Mouse (Mus musculus): ENCODE data around the gene Gsap.
A peak's percentile ranks its signal among the peaks of the same experiment; 100 is the strongest.
"Not testable (repeated sequence)": the region's sequence is repeated elsewhere in the genome, so short reads cannot be mapped to it uniquely, and the experiment has no call there.

Gsap gene

DNA sequence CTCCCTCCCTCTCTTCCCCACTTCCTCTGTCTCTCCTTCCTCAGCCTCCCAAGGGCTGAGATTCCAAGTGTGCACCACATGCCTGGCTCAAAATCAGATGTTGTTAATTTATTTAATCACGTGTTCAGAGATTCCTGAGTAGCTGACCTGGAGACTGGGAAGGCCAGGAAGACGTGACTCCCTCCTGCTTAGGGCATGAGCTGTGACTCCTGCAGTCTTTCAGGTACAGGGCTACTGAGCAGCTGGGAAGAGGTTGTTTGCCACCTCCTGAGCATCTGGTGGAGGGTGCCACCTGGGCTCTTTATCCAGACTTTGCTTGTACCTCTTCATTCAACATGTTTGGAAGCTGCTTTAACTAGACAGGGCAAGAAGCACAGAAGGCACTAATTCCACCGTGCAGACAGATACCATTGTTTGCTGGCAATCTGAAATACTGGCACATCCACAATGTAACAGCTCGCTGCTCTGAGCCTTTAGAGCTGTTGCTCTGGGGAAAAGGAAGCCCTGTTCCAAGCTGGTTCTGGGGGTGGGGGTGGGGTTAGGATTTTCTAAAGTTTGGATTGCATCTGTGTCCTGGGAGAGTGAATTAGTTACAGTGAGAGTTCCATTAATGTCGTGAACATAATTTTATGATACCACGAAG lies 75.3 kb downstream of the Gsap start:
- DNase-seq: peak in 1 of 2 experiments; percentile 10

GRCm38 (mm10) chr5:21263202-21264055 lies 77.4 kb downstream of the Gsap start:
- no peak for DNase-seq

DNA sequence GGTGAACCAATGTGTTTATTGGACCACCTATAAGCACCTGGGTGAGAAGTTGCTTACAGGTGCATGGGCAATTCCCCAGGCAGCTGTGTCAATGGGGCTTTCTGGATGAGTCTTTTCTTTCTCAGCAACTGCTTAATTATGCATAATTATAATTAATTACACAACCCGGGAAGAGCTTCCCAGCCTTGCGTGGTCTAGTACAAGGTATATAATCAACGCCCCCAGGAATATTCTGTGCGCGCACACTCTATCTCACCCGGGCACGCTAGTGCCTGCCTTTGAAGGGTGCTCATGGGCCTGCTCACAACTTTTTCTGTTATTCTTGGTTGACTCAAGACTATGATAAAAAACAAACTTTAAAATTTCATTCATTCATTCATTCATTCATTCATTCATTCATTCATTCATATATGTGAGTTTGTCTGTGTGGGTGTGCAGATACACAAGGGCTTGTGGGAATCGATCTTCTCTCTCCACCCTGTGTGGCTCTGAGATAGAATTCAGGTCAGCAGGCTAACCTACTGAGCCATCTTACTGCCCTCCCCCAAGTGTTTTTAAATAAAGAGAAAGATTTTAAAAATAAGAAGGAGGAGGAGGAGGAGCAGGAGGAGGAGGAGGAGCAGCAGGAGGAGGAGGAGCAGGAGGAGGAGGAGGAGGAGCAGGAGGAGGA lies 78.4 kb downstream of the Gsap start:
- no peak for DNase-seq

GRCm38 (mm10) chr5:21265049-21265448 lies 79.0 kb downstream of the Gsap start:
- DNase-seq: peak; percentile 74 to 90

- DNase-seq: no peak
Measured at GRCm38 (mm10) chr5:21267090-21267489, 81.0 kb downstream of the Gsap start.

GRCm38 (mm10) chr5:21269446-21269845 lies 83.4 kb downstream of the Gsap start:
- DNase-seq: no peak

DNA sequence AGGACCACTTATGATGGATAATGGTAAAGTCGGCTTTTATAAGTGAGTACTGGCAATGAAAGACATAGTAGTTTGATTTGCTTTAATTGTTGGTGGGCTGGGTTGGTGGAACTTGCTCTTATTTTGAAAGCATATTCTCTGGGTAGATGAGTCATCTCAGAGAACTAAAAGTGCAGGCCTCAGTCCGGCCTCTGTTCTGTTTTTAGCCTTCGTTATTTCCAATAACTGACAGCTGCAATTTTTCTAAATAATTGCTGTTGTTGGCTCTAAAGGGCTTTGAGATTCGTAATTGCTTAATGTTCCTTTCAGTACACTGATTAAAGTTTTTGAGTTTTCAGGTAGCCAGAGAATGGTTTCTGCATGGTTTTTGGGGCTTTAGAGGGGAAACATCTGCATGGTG lies 84.7 kb downstream of the Gsap start:
- peak in 1 of 2 experiments; percentile 44 for DNase-seq

DNA sequence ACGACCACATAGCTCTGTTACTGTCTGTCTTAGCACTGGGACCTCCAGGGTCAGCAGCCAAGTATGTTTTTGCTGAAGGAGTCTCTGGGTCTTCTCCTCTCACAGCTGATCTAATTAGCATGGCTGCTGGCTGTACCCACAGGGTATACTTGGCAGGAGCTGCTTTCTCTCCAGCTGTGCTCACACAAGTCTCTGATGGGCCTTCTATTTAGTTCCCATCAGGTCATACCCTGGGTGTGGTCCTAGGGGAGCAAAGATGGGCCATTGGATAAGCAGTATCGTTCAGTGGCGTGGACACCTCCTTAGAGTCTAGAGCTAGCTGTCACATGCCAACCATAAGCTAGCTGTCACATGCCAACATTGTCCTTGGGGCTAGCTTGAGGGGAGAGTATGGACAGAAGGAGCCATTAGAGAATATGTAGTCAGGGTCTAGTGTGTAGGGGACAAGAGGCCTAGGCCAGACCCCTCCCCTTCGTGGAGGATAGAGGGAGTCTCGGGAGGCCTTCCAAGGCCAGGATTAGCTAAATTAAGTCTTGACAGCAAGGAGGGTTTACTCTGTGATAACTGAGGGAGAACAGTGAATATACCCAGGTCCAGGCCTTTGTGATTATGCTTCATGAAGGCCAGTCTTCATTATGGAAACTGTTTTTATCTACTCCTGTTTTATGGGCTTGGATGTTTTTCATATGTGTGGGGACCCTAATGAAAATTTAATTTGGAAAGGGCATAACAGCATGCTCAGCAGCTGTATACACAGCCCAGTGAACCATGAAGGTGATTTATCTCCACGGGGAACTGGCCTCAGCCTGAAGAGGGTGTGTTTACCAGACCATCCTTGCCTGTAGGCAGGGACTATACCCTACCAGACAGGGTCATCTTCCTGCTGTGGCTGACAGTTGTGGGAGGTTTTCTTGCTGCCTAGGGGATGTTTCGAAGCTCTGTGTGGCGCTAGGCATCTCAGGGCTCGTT lies 85.6 kb downstream of the Gsap start:
- DNase-seq: peak in 1 of 2 experiments; percentile 15

DNA sequence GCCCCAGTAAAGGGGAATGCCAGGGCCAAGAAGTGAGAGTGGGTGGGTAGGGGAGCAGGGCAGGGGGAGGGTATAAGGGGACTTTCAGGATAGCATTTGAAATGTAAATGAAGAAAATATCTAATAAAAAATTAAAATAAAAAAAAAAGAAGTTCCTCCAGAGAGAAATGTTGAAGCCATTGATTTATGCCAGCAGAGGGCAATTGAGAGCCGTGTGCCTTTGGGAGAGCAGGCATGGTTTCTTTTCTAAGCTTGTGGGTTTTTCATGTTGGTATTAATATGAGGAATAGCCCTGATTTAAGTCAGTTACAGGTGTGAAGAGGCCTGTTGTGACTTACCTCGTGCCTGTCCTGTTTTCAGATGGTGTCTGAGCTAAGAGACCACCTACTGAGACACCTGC lies 91.6 kb downstream of the Gsap start:
- DNase-seq: not testable (repeated sequence)

DNA sequence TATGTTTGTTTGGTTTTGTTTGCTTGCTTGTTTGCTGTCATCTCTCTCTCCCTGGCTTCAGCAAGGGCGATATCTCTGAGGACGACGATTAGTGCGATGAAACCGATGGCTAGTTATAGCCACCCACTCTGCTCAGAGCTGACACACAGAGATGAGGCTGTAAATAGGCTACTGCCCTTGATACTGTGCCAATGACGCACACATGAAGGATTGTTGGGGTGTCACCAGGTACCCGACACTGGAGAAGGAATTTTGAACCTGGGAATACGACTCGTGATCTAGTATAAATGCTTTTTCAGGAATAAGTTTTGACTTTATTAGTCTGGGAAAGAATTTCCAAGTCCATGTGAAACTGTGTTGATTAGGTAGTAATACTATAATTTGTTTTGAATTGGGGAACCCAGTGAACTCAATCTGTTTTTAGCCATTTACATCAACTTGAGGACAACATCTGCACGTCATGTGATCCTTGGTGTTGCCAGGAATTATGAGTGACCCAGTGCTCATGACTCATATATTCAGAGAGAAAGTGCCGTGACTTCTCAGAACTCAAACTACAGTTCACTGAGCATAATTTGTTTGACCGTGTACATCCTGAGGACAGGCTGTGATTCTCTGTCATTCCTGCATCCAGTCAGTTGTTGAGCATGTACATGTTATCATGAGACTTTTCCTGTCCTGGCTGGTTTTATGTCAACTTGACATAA lies 97.5 kb downstream of the Gsap start:
- DNase-seq: peak in 1 of 2 experiments; percentile 44

DNA sequence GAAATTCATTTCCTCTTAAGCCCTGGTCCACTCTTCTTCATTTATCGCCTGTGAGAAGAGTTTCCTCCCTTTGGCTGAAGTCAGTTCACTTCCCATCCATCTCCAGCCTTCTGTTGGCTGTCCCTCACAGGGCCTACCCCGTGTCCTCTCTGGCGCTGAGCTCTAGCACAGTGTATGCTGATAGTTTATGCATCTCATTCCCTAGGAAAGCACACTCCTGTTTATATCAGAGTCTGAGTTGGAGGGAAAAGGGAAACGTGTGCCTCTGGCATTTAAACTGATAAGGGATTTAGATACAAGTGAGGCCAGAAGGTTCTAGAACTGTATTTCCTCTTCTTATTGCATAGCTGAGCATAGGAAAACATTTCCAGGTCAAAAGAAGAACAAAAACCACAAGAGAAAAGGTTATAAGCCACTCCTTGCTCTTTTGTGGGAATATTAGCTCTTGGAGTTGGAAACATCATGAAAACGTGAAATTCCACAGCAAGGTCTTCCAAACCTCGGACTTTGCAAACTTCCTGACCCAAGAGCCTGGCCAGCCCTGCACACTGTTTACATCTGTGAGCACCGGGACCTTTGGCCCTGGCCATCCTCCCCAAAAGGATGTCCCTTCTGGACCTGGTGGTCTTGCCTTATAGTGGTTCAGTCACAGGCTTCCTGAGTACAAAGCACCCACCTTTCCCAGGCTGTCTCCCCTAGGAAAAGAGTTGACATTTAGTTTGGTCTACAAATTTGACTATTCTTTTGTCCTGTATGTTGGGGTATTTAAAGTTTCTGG lies 102.8 kb downstream of the Gsap start:
- DNase-seq: no peak

DNA sequence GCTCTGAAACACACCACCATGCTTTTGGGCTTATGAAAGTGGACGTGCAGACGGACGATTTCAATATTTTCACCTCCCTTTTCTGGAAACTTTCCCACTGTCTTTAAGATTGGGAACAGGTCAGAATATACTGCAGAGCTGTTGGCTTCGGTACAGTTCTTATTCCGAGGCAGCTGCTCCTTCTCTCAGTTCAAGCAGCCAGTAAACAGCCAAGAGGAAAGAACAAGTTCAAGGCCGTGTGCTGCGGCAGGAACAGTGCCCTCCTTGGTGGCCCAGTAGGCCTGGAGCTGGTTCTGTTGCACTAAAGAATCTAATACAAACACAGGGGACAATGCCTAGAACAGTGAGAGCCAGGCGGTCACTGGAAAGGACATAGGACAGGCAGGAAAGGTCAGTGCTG lies 104.5 kb downstream of the Gsap start:
- no peak for DNase-seq

- no peak for DNase-seq
Measured at GRCm38 (mm10) chr5:21295683-21296082, 109.6 kb downstream of the Gsap start.

GRCm38 (mm10) chr5:21299076-21299755 lies 113.2 kb downstream of the Gsap start:
- no peak for DNase-seq

DNA sequence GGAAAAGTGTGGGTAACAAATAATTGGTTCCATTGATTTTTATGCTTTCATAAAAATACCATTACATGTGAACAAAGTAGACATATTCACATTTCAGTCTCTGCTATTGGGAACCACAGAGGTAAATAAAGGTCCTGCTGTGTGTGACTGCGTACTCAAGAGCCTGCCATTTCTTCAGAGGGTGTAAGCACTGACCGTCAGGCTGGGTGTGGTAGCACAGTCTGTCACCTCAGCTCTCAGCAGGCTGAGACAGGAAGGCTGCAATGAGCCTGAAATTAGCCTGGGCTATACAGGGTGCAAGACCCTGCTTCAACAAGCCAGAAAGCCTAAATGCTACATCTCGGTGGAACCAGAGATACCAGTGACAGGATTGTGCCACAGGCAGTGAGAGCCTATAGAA lies 114.0 kb downstream of the Gsap start:
- no peak for DNase-seq

DNA sequence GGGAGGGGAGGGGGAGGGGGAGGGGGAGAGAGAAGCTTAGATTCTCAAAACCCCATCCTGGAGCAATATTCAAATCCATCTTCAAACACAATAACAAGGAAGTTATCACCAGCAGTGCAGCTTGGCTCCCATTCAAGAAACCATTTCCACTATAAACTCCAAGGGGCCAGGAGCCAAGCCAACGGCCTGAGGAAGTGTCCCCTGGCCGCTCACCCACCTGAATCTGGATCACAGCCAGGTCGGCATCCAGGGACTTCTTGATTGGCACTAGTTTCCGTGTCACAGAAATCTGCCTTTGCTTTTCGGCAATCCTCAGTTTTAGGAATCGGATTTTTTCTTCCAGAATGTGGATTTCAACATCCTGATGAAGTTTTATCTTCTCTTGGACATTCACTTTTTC lies 115.0 kb downstream of the Gsap start:
- peak in 1 of 2 experiments; percentile 49 for DNase-seq

- DNase-seq: no peak
Measured at GRCm38 (mm10) chr5:21307165-21307564, 121.1 kb downstream of the Gsap start.

DNA sequence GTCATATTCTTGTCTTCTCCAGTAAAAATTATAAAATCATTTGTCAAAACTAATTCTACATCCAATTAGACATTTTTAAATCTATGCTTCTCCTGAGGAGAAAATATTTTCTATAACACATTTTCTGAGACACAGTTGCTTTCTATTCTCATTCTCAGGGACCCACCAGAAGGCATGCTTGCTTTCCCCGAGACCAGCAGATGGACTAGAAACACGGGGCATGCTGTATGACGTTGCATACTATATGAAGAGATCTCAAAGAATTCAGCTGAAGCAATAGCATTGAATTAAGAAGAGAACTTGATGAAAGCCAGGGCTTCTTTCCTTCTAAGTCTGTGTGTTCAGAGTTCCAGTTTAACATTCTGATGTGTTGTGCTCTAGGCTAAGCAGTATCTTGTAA lies 128.6 kb downstream of the Gsap start:
- DNase-seq: no peak

DNA sequence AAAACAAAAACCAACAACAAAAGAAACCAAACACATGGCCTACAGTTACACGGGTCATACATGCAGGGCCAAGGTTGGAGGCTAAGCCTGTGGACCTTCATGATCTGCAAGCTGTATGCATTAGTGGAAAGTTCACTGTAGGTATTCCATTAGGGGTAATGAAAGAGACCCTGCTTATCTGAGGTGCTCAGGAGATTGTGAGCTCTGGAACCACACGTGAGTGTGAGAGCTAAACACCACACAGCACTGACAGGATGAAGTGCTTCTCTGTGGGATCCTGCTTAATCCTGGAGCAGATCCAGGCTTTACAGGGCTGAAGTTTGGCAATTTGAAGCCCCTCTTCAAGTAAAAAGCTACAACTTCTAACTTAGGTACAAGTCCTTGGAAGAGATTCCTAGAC lies 134.1 kb downstream of the Gsap start:
- no peak for DNase-seq

DNA sequence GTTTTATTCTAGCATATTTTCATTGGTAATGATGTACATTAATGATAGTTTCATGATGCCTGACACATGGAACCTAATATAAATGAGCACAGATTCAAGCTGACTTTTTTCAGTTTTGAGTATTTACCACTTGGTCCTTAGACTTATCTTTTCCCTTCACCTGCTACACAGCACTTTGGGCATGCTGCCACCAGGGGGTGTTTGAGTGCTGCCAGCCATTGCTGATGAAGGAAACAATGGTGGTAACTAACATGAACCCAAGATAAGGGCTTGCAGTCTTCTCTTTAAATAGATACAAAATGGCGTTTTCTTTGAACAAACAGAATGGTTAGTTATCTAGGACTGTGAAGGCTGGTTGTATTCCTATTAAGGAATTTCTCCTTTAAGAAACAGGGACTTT lies 140.4 kb downstream of the Gsap start:
- DNase-seq: peak; percentile 66 to 89
